Mouse (Mus musculus) frontal cortex, postnatal 10 days (tissue): ENCODE measurements around the gene Zfp51.
"Not testable (repeated sequence)": the region's sequence is repeated elsewhere in the genome, so short reads cannot be mapped to it uniquely, and the experiment has no call there.

Experiments used
- DNase-seq, 2 experiments: peaks; one replicate each; pipeline ENCODE4 v3.0.0; 2022; ENCODE audit warnings: low spot score in 2 of 2, mixed read lengths in 1 of 2

Gene Zfp51

GRCm38 (mm10) chr17:21450138-21450704 lies at the start of gene Zfp51:
Gene Zfp51, plus strand, starts transcription at chr17:21450374.
- peak; percentile 78 to 84 for DNase-seq

GRCm38 (mm10) chr17:21422664-21423599 lies 27.2 kb upstream of the Zfp51 start, which contains the start of gene Zfp54:
Gene Zfp54, plus strand, starts transcription at chr17:21423227.
- peak in 1 of 2 experiments; percentile 34 for DNase-seq

- not testable (repeated sequence) for DNase-seq
Observed at GRCm38 (mm10) chr17:21438806-21439400, 11.3 kb upstream of the Zfp51 start.

- DNase-seq, result peak; percentile 52 to 74
Observed at GRCm38 (mm10) chr17:21449669-21450068, 505 bp upstream of the Zfp51 start.

- no peak for DNase-seq
Observed at GRCm38 (mm10) chr17:21463550-21463949, 13.4 kb downstream of the Zfp51 start.

DNA sequence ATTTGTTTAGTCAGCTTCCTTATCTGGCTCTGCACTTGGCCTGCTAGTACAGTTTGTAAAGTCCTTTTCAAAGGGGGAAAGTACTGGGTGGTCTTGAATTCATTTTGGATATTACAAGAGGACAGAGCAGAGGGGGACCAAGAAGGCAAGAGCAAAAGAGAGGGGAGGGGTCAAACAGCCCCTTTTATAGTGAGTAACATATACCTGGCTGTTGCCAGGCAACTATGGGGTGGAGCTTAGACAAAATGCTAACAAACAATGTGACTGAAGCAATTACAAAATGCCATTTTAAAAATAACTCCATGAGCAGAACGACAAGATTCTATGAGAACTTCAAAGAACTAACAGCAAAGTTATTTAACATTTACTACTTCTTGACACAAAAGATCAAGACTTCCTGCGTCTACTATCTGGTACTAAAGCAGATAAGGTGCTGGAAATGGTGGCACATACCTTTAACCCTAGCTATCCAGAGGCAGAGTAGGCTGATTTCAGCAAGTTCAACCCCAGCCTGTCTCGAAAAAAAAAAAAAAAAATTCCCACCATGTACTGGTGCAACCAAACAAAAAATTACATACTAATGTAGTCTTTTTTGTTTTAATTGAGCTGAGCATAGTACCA lies 22.0 kb downstream of the Zfp51 start:
- DNase-seq, result no peak

- DNase-seq, result no peak
Observed at GRCm38 (mm10) chr17:21472653-21473307, 22.6 kb downstream of the Zfp51 start.

- DNase-seq, result no peak
Observed at GRCm38 (mm10) chr17:21473362-21474190, 23.4 kb downstream of the Zfp51 start.

DNA sequence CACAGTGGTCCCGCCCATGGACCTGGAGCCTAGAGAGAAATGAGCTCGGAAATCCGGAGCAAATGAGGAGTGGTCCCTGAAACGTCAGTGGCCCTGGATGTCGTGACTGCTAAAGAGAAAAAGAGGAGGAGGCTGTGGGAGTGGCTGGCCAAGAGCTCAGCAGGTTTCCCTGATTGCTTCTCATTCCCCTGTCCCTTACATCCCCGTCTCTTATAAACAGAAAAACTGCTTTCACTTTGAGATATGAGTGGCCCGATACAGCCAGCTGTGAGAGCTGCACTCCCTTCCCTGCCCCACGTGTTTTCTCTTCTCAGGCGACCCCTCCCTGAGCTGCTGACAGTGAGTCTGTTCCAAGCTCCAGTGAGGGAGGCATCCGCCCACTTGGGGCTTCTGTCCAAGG lies 24.6 kb downstream of the Zfp51 start:
- not testable (repeated sequence) for DNase-seq

DNA sequence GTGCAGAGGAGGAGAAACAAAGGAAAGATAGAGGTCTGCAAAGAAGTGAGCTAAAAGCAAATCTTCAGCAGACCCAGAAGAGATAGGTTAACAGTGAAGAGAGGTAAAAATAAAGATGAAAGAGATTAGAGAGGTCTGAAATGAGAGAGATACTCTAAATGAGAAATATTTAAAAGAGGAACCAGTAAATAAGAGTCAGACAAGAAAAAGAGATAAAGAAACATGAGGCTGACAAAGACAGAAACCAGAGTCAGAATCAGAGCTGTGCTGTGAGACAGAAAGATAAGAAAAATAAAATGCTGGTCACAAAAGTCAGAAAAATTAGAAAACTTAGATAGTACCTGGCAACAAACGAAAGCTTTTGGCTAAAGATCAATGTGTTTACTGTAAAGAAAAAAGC lies 25.1 kb downstream of the Zfp51 start:
- DNase-seq, result not testable (repeated sequence)

- DNase-seq, result not testable (repeated sequence)
Observed at GRCm38 (mm10) chr17:21476351-21476750, 26.2 kb downstream of the Zfp51 start.

DNA sequence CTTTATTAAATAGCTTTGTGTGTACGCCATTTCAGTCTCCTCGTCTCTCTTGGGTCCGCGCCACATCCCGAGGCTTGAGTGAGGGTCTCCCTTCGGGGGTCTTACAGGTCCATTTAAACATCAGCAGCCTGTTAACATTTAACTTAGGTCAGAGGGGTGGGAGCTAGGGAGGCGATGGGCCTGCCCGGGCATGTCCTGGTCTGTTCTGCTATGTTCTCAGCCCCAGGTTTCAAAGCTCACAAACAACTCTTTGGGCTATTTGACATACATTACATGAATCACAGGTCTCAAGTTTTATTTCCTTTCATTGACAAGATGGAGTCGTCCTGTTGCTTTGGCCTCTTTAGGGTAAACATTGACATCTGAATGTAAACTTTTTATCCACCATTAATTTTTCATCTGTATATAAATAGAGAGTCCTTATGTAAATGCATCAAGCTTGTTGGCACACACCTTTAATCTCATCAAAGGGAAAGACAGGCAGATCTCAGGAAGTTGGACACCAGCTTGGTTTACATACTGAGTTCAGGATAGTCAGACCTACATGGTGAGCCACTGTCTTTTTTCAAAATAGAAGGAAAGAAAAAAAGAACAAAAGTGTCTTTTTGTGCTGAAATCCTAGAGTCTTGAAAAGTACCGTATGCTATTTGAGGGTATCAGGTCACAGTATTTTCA lies 28.1 kb downstream of the Zfp51 start:
- DNase-seq, result not testable (repeated sequence)

GRCm38 (mm10) chr17:21488760-21489499 lies 38.8 kb downstream of the Zfp51 start, which contains the start of gene Zfp53:
Gene Zfp53, plus strand, starts transcription at chr17:21488998.
- DNase-seq, result peak; percentile 78 to 79

GRCm38 (mm10) chr17:21489500-21490001 lies 39.4 kb downstream of the Zfp51 start:
- no peak for DNase-seq

GRCm38 (mm10) chr17:21501365-21501764 lies 51.2 kb downstream of the Zfp51 start:
- no peak for DNase-seq

- no peak for DNase-seq
Observed at GRCm38 (mm10) chr17:21504524-21504923, 54.4 kb downstream of the Zfp51 start.

- no peak for DNase-seq
Observed at GRCm38 (mm10) chr17:21506258-21506657, 56.1 kb downstream of the Zfp51 start.

DNA sequence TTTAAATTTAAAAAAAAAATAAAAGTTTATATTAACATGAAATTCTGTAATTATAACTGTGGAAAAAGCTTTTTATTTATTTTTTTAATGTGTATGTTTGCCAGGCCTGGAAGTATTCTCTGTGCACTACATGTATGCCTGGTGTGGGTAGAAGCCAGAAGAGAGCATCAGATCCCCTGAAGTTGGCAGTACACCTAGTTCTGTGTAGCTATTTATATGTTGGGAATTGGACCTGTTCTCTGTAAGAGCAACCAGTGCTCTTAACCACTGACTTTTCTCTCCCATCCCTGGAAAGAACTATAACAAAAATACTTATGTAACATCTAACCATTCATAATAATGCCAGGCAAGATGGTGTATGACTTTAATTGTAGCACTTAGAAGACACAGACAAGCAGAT lies 59.6 kb downstream of the Zfp51 start:
- DNase-seq, result no peak
